Mouse (Mus musculus) CH12.LX (cell line): ENCODE measurements around the gene Rpl3.

Experiments
- BHLHE40 ChIP-seq: IDR thresholded peaks from 2 replicates; pipeline ENCODE4 v1.6.1; 2011; ENCODE audit warnings: mild to moderate bottlenecking, low read depth, low read length, improper control_type of control experiment
- CTCF ChIP-seq, 2 experiments: IDR thresholded peaks in 1 of 2; conservative IDR thresholded peaks in 1 of 2; 2 replicates each; pipeline ENCODE4 v1.5.1; 2011 to 2012; ENCODE audit warnings: low read depth in 2 of 2, low read length in 2 of 2, improper control_type of control experiment in 1 of 2, inconsistent platforms in 1 of 2, mild to moderate bottlenecking in 1 of 2, moderate library complexity in 1 of 2
- EP300 ChIP-seq: IDR thresholded peaks from 2 replicates; pipeline ENCODE4 v1.6.1; 2011; ENCODE audit warnings: low read length, improper control_type of control experiment
- KAT2A ChIP-seq: IDR thresholded peaks from 2 replicates; pipeline ENCODE4 v1.6.1; 2012; ENCODE audit warnings: low read length, improper control_type of control experiment, inconsistent platforms; ENCODE audit not compliant: insufficient replicate concordance
- MAFK ChIP-seq: IDR thresholded peaks from 2 replicates; pipeline ENCODE4 v1.6.1; 2011; ENCODE audit warnings: low read length, improper control_type of control experiment; ENCODE audit not compliant: insufficient replicate concordance
- MAX ChIP-seq: IDR thresholded peaks from 2 replicates; pipeline ENCODE4 v1.6.1; 2011; ENCODE audit warnings: low read length, improper control_type of control experiment
- POLR2A ChIP-seq: IDR thresholded peaks from 2 replicates; pipeline ENCODE4 v1.6.1; 2011; ENCODE audit warnings: low read depth, mild to moderate bottlenecking, improper control_type of control experiment, low read length
- TCF12 ChIP-seq: IDR thresholded peaks from 2 replicates; pipeline ENCODE4 v1.6.1; 2014; ENCODE audit warnings: low read depth, mild to moderate bottlenecking, inconsistent platforms, low read length, improper control_type of control experiment
- UBTF ChIP-seq: IDR thresholded peaks from 2 replicates; pipeline ENCODE4 v1.6.1; 2012; ENCODE audit warnings: low read depth, mild to moderate bottlenecking, inconsistent platforms, low read length, improper control_type of control experiment, moderate library complexity
- USF1 ChIP-seq: IDR thresholded peaks from 2 replicates; pipeline ENCODE4 v1.6.1; 2014; ENCODE audit warnings: low read depth, mild to moderate bottlenecking, inconsistent platforms, low read length, improper control_type of control experiment
- ZMIZ1 ChIP-seq: IDR thresholded peaks from 2 replicates; pipeline ENCODE4 v1.6.1; 2012; ENCODE audit warnings: low read depth, mild to moderate bottlenecking, inconsistent platforms, low read length, improper control_type of control experiment

- no peak for TF ChIP-seq USF1
- no peak for TF ChIP-seq CTCF (conservative IDR thresholded peaks at IDR 0.05 in 1 of 2, IDR thresholded peaks at IDR 0.05 in 1 of 2; ENCODE audit: low read depth in 2 of 2, low read length in 2 of 2)
- TF ChIP-seq EP300: no peak
- TF ChIP-seq KAT2A: no peak
- no peak for TF ChIP-seq UBTF
- TF ChIP-seq BHLHE40: no peak
- TF ChIP-seq TCF12: no peak
- no peak for TF ChIP-seq MAFK
- no peak for TF ChIP-seq POLR2A
- no peak for TF ChIP-seq MAX
- no peak for TF ChIP-seq ZMIZ1
Measured at GRCm38 (mm10) chr15:80097999-80098461, 6.4 kb upstream of the Rpl3 start.
